Mouse (Mus musculus): ENCODE measurements around the gene Kcnj5.

DNA sequence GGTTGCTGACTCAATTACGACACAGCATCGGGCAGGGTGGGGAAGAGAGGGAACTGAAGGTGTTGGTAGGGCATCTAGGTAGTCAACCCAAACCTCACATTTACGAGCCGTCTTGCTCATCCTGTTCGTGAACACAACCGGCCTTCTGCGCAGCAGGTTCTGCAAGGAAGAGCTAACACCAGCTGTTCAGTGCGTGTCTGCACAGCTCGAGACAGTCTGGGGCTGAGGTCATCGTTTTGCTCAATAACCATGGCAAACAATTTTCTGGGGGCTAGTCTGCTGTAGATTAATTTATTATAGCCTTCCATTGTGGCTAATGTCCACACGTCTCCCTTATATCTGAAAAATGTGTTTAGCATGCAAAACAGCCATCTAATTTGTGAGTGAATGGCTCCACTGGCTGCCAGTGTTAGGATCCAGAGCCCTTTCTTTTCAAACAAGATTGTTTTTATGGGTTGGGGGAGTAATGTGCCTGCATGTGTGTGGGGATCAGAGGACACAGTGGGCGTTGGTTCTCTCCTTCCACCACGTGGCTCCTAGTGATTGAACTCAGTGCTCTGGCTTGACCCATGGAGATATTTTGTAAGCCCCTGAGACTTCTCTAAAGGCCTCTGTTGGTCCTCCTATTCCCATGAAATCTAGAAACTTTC is 41.5 kb downstream of the Kcnj5 start:
- no peak for TF ChIP-seq CTCF (IDR thresholded peaks at IDR 0.05; ENCODE audit: low read depth)
- no peak for TF ChIP-seq EP300 (IDR thresholded peaks at IDR 0.05; ENCODE audit: low read depth)
